Mouse (Mus musculus): ENCODE results near the gene Fbxw21.

Gene Fbxw21

DNA sequence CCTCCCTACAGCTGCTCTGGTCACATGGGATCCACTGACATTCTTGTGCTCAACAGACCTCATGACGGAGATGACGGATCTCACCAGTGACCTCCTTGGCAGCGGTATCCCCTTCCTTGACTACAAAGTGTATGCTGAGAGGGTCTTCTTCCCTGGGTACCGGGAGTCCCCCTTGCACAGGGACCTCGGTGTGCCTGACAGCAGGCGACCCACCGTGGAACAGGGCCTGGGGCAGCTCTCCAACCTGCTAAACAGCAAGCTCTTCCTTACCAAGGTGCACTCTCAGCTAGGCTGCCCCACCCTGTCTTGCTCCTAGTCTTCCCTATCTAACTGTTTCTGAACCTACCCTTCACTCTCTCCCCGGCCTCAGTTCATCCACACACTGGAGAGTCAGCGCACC, 50.2 kb downstream of the Fbxw21 start:
- in situ Hi-C loops (cut with MboI, MseI), result no loop called here

DNA sequence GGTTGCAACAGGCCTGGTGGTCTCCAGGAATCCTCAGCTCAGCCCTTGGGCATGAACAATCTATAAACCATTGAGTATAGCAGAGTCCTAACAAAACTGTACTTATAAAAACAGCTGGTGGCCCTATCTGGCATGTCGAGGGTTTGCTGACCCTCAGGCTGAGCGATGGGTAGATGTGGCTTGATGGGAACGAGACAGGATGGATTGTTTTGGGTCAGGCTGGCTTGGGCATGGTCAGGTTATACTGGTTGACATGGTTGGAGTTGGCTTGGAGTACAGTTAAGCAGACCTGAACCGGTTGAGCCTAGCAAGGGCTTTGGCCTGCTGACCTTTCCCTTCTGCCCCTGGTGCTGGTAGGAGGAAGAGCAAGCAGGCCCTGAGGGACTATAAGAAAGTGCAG, 50.7 kb downstream of the Fbxw21 start:
- in situ Hi-C loops (cut with MboI, MseI), result no loop called here

DNA sequence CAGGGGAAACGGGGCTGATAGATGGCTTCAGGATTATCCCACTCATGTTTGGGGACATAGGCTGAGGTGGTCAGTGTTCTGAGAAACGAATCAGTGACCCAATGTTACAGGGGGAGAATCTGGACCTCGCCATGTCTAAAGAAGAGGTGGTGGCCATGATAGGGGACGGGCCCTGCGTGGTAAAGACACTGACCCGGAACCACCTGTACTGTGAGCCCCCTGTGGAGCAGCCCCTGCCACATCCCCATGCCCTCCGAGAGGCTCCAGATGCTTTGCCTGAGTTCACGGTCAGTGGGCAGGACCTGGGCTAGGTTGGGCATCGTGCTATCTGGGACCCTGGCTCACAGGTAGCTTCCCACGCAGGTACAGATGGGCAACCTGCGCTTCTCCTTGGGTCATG, 51.6 kb downstream of the Fbxw21 start:
- in situ Hi-C loops (cut with MboI, MseI), result no loop called here

DNA sequence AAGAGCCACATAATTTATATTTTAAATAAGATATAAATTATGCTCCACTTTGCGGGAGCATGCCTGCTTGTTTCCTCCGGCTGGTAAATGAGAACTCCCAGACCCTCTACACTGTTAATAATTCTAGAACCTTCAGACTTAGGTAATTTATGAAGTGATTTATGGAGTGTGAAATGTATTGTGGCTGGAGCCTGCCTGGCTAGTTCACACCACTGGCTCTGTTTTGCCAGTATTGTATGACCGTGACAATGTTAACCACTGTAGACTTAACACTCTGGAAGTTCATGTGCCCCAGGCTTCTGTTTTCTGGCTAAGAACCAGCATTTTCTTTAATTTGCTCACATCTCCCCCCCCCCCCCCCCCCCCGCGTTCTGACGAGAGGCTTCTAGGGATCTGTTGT, 54.5 kb downstream of the Fbxw21 start:
- in situ Hi-C loops (cut with MboI, MseI), result no loop called here

DNA sequence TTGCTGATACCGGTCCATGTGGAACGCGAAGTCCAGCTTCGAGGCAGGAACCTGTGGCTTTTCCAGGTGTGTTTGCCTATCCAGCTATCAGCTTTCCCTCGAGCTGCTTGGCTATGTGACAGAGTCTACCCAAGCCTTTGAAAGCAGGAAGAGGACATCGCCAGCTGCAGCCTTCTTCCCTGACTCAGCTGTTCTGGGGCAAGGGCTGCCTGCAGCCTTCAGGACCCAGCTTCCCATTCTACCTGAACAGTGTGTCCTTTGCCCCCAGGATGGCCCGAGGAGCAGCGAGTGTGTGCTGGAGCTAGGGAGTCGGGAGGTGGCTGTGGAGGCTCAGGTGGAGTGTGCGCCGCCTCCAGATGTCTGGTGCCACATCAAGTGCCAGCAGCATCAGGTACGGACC, 56.2 kb downstream of the Fbxw21 start:
- in situ Hi-C loops (cut with MboI, MseI), result no loop called here

DNA sequence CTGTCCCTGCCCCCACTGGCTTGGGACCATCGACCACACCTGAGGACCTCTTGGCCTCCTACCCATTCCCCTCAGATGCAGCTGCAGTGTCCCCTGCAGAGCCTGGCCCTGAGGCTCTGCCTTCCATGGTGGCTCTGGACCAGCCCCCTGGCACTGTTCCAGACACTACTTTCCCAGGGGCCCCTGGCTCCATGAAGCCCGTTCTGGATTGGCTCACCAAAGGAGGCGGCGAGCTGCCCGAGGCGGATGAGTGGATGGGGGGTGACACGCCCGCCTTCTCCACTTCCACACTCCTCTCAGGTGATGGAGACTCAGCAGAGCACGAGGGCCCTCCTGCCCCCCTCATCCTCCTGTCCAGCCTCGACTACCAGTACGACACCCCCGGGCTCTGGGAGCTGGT, 56.8 kb downstream of the Fbxw21 start:
- in situ Hi-C loops (cut with MboI, MseI), result no loop called here

DNA sequence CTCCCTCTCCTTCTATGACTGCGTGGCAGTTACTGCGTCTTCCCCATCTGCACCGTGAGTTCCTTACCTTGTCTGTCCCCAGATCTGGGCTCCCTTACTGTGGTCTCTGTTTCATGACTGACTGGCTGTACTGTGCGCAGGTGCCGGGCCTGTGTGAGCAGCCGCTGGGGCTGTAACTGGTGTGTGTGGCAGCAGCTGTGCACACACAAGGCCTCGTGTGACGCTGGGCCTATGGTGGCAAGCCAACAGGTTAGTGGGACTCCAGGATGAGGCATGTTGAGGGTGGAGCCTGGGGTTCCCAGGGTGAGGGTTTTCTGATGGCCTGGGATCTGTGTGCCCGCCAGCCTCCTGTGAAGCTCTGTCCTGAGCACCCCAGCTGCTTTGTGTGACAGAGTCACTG, 57.8 kb downstream of the Fbxw21 start:
- in situ Hi-C loops (cut with MboI, MseI), result no loop called here

DNA sequence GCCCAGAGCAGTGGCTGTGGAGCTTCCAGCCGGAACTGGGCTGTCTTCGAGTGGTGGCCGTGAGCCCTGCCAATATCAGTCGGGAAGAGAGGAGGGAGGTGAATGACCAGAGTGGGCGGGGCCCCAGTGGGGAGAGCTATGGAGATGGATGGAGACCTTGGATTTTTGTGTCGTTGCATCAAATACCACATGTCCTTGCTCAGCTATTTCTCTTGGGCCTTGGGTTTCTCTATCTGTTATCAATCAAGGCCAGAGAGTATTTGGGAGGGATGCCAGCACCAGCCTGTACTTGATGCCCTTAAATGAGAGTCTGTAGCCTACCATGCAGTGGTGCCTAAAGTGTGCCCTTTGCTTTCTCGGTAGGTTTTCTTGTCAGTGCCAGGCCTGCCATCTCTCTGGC, 58.6 kb downstream of the Fbxw21 start:
- in situ Hi-C loops (cut with MboI, MseI), result no loop called here

DNA sequence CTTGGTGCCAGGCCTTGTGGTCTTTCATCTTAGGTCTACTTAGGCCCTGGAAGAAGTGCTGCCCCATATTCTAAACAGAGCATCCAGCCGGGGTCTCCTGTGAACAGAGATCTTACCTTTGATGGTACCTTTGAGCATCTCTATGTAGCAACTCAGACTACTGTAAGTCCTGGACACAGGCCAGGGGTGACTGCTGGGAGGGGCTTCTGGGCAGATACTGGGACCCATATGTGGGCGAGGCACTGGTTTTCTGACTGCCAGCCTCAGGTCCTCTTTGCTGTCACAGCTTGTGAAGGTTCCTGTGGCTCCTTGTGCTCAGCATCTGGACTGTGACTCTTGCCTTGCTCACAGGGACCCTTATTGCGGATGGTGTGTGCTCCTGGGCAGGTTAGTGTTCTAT, 59.3 kb downstream of the Fbxw21 start:
- in situ Hi-C loops (cut with MboI, MseI), result no loop called here

DNA sequence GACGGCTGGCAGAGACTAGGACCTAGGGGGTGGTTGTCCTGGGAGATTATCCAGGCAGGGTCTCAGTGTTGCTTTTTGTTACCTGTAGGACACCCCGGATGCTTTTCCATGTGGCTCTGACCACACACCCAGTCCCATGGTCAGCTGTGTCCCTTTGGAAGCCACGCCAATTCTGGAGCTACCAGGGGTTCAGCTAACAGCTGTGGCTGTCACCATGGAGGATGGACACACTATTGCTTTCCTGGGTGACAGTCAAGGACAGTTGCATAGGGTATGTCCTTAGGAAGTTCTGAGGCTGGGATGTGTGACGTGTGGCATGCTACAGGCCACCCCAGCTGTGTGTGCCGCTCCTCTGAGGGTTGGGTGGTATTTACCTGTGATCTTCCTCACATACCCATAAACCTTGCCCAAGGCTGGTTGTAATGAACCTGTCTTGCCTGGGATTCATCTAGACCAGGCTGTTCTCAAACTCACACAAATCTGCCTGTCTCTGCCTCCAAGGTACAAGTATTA, 59.9 kb downstream of the Fbxw21 start:
- in situ Hi-C loops (cut with MboI, MseI), result no loop called here

DNA sequence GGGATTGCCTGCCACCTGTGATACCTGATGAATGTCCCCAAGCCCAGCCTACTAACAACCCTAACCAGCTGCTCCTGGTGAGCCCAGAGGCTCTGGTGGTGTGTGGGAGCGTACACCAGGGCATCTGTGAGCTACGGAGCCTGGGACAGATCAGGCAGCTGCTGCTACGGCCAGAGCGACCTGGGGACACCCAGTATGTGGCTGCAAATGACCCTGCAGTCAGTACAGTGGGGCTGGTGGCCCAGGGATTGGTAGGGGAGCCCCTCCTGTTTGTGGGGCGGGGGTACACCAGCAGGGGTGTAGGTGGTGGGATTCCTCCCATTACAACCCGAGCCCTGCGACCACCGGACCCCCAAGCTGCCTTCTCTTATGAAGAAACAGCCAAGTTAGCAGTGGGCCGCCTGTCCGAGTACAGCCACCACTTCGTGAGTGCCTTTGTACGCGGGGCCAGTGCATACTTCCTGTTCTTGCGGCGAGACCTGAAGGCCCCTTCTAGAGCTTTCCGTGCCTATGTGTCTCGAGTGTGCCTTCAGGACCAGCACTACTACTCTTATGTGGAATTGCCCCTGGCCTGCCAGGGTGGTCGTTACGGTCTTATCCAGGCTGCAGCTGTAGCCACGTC, 61.4 kb downstream of the Fbxw21 start:
- in situ Hi-C loops (cut with MboI, MseI), result no loop called here

DNA sequence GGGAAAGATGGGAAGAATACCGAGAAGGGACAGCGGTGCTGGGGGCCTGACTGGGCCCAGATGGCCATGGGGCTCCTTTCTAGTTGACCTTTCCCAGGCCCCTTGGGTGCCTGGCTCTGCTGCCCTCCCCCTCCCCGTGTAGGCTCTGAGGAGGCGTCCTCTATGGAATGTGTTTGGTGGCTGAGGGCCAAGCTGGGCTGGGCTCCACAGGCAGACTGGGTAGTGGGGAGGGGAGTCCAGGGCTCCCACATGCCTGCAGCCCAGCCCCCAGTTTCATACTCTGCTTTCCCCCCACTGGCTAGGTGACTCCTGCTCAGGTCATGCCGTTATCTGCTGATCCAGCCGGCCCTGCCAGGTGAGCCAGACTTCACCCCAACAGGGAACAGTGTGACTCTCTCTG, 62.9 kb downstream of the Fbxw21 start:
- in situ Hi-C loops (cut with MboI, MseI), result no loop called here

DNA sequence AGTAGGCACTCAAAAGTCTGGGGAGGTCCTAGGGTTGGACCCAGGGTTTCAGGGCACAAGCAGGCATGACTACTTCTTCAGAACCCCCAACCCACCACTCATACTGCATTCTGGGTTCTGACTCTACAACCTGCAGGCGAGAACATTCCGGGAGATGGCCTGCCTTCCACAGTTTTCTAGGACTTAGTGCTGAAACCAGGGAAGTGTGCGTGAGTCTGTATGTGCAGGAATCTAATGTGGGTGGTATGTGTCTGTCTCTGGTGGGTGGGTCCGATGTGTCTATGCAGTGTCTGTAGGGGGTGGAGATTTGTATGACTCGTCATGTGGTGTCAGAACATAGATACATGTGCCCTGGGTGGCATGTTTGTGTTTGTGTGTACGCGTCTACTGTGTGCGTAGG, 63.5 kb downstream of the Fbxw21 start:
- in situ Hi-C loops (cut with MboI, MseI), result no loop called here

DNA sequence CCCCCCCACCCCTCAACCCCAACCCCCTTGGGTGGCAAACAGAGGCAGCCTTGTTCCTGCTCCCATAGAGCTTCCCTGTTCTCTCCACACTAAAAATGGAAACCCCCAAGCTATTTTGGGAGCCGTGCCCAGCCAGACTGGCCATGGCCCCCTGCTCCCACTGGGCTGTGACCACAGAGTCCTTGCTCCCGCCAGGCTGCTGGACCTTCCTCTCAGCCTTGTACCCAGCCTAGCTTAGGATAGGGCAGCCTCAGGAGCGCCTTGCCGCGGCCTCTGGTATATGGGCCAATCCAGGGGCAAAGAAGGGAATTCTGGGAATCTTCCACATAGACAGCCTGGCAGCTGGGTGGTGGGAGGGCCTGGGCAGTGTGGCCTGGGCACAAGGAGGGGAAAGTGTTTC, 64.0 kb downstream of the Fbxw21 start:
- in situ Hi-C loops (cut with MboI, MseI), result no loop called here

DNA sequence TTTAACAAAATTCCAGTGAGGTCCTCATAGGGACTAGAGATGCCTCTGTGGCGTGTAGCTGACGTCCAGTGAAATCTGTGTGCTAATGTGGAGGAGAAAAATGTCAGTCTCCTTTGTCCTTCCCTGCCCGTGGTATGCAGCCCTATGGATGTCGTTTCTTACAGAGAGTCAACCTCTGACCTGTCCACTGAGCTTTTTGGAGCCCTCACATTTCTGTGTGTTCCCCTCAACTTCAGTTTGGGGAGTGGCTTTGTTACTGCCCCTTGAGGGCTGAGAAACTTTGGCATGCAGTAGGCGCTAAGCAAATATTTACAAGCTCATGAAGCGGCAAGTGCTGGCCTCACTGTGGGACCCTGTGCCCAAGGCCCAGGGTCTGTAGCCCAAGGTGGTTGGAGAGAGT, 64.5 kb downstream of the Fbxw21 start:
- in situ Hi-C loops (cut with MboI, MseI), result no loop called here

DNA sequence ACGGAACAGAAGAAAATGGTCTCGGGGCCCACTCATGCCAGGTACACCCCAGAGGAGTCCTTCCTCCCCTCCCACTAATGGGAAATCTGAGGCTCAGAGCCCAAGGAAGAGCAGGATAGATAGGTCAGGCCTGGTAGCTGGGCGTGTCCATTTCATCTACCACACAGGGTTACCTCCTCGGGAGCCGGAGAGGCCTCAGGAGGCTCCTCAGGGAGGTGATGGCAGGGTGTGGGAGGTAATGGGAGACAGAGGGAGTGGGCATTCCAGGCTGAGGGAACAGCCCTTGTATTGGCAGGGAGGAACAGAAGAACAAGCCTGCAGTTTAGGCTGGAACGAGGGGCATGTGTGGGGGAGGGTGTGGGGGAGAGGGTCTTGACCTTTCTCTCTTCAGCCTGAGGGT, 65.0 kb downstream of the Fbxw21 start:
- in situ Hi-C loops (cut with MboI, MseI), result no loop called here

DNA sequence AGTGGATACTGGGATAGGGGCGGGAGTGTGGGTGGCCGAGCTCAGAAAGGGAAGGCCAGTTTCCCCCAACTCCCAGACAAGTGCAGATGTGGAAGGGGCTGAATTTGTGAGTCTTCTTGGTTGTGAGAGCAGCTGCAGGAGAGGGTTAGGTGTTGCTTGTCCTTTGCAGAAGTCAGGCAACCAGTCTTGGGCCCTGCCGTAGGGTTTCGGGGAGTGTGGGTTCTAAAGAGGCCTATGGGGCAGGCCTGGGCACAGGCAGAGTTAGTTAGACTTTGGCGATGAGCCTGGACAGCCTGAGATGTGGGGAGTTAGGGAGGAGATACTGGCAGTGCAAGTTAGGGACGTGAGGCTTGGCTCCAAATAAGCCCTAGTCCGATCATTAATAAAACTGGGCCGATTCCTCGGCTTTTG, 65.6 kb downstream of the Fbxw21 start:
- in situ Hi-C loops (cut with MboI, MseI), result no loop called here

DNA sequence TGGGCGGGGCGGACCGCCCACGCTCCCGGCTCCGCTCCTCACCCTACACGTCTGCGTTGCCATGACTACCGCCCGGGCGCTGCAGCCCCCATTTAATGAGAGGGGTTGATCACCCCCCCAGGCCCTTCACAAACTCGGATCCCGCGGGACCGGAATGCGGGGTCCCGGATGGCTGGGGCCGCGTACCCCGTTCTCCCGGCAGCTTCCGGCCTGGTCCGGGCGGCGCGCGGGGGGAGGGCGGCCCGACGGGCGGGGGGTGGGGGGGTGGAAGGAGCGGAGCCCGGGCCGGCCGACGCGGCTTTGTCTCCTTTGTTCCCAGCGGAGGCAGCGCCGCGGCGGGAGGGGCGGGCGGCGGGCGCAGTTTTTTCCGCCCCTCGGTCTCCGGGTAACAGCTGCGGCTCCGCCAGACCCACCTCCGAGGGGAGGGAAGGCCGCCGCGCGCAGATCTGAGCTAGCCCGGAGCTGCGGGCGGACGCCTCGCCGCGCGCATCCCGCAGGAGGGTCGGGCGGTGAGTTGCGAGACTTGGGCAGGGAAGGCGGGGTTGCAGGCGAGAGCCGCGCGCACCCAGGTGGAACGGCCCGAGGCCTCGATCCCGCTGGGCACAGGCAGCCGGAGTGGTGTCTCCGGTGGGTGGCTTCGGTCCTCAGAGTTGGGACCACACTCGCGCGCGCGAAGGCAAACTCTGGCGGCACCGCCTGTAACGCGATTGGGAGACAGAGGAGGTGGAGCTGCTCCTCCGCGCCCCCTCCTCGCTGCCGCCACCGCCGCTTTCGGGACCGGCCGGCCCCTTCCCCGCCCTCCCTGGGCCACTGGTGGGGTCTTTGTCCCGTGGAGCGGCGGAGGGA, 66.5 kb downstream of the Fbxw21 start, which contains the start of gene Plxnb1:
Gene Plxnb1 (plus strand): TSS at position 253 of the 846 bp plus-strand sequence.
- in situ Hi-C loops (cut with MboI, MseI), result no loop called here

DNA sequence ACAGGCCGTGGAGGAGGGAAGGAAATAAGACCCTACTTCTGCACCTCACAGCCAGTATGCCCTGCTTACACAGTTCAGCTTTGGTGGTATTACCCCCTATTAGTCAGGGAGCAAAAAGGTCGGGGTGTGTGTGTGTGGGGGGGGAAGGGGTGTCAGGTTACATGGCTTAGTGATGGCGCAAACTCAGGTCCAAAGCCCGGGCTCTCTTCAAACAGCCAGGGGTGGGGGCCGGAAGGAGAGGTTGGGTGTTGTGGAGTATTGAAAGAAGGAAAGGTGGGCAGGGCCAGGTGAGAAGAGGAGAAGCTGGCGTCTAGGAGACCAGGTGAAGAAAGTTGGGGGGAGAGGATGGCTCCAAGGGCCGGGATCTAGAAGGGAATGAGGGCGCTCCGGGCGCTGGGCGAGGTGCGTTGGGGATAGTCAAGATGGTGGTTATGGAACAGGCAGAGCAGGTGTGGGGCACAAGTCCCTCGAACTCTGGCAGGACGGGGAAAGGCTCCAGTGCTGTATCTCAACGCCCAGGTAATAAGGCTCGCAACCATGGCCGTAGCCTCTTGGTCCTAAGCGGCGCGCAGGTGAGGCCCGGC, 67.2 kb downstream of the Fbxw21 start:
- in situ Hi-C loops (cut with MboI, MseI), result no loop called here

DNA sequence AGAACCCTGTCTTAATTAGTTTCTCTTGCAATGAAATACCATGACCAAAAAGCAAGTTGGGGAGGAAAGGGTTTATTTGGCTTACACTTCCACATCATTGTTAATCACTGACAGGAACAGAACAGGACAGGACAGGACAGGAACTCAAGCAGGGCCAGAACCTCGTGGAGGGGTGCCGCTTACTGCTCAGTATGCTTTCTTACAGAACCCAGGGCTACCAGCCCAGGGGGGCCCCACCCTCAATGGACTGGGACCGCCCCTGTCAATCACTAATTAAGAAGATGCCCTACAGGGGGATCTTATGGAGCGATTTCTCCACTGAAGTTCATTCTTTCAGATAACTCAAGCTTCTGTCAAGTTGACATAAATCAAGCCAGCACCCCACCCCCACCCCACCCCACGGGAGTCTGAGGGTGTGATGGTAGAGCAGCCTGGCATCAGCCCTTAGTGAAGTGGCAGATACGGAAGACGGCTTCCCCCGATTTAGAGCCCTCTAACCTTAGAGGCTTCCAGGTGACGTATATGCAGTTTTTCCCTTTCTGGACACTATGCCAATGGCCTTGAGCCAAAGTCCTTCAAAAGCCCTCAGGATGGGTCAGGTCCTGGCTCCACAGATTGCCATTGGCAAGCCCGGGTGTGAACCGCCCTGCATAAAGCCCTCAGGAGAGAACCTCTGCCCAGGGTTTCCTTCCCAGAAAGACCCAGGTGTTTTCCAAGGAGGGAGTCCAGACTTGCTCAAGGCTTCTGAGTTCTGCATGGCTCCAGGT, 67.9 kb downstream of the Fbxw21 start:
- in situ Hi-C loops (cut with MboI, MseI), result no loop called here

DNA sequence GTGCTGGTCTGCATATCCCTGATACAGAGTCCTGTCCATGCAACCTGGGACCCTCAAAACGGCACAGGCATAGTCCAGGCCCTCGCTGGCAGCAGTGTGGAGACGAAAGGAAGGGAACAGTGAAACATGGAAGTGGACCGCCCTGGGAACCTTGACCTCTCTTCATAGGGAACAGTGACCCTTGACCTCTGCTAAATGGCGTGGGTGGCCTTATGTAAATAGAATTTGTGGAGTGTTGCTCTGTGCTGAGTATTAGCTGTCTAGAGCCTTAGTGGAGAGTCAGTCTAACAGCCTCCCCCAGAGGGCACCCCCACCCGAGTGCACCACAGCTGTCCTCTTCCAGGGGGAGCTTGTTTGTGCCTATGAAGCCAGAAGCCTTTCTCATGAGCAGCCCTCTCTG, 69.0 kb downstream of the Fbxw21 start:
- in situ Hi-C loops (cut with MboI, MseI), result no loop called here

DNA sequence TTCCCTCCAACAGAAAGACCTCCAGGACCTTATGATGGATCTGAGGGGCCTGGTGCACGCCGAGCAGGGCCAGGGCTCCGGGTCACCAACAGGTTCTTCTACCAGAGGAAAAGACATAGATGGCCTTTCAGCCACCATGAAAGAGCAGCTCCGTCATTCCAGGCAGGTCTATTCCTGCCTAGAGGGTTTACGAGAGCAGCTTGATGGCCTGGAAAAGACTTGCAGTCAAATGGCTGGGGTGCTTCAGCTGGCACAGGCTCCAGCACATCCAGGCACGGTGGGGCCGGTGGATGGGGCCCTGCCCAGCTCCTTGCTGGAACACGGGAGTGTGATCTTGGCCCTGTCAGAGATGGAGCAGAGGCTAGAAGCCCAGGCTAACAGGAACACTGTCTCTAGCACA, 70.0 kb downstream of the Fbxw21 start:
- in situ Hi-C loops (cut with MboI, MseI), result no loop called here
